10 mouse cellular contexts compared by ENCODE assay signal in genomic region chr4:43959523-43960179, GRCm38 (mm10). TPM values are rescaled to one million over a fixed set of nuclear protein-coding genes. Genes with fewer than 3 reads are reported as not detected.
DNase-seq lines count a peak whose midpoint lies in the region; ATAC-seq and TF ChIP-seq lines count a peak whose summit lies in the region.
"Had no signal": no experiment of that assay in that cellular context is flagged by ENCODE, and none has a peak within 500 bp of the region (broad histone marks: within the 10 kb centered on the region; RNA-seq: fewer than 3 reads in every experiment).

No protein-coding gene starts in this region.

- no peak overlapping the region for H3K4me3 ChIP-seq in embryonic facial prominence, embryonic 15.5 days (replicated peaks)
- H3K4me3 ChIP-seq in liver, embryonic 12.5 days: peak overlapping the region; percentile 78
- no peak overlapping the region for H3K4me3 ChIP-seq in midbrain, postnatal 0 days (ENCODE audit: low read depth, low read length)

- peak overlapping the region; percentile 9; the same call in 1 of the 2 replicates for H3K4me2 ChIP-seq in embryonic facial prominence, embryonic 15.5 days (replicated peaks)
- peak overlapping the region; percentile 98 for H3K4me2 ChIP-seq in liver, embryonic 12.5 days
- no peak overlapping the region for H3K4me2 ChIP-seq in midbrain, postnatal 0 days (ENCODE audit: low read depth, low read length, poor library complexity, severe bottlenecking)

- peaks cover 22% of the 10 kb centered on the region for H3K4me1 ChIP-seq in embryonic facial prominence, embryonic 15.5 days
- H3K4me1 ChIP-seq in liver, embryonic 12.5 days: peaks cover 77% of the 10 kb centered on the region
- H3K4me1 ChIP-seq in midbrain, postnatal 0 days (ENCODE audit: insufficient read depth, low read length): no peaks in the 10 kb centered on the region; the same call in 1 of the 2 replicates

- no peaks in the 10 kb centered on the region for H3K36me3 ChIP-seq in embryonic facial prominence, embryonic 15.5 days
- no peaks in the 10 kb centered on the region for H3K36me3 ChIP-seq in liver, embryonic 12.5 days
- no peaks in the 10 kb centered on the region for H3K36me3 ChIP-seq in midbrain, postnatal 0 days (ENCODE audit: insufficient read depth, low read length)

- H3K9ac ChIP-seq in embryonic facial prominence, embryonic 15.5 days: no peak overlapping the region
- peak overlapping the region; percentile 61 for H3K9ac ChIP-seq in liver, embryonic 12.5 days
- no peak overlapping the region for H3K9ac ChIP-seq in midbrain, postnatal 0 days (replicated peaks; ENCODE audit: low read length, poor library complexity, severe bottlenecking)

- WGBS in embryonic facial prominence, embryonic 15.5 days: 62% methylated on average over 9 of the region's 9 CpGs
- WGBS in liver, embryonic 12.5 days (ENCODE audit: insufficient replicate concordance): 15% methylated on average over 9 of the region's 9 CpGs
- 65% methylated on average over 9 of the region's 9 CpGs for WGBS in midbrain, postnatal 0 days

- DNase-seq in heart, adult 11 months: peak; percentile 94
- no peak for DNase-seq in heart, adult 9 months (ENCODE audit: low spot score in 2 of 2)
- peak; percentile 82 for DNase-seq in 416B (ENCODE audit: low read depth)
- DNase-seq in cerebellum, adult 11 months: no peak
- no peak for DNase-seq in urinary bladder, postnatal 10 days (ENCODE audit: low spot score)
- DNase-seq in midbrain, postnatal 0 days (ENCODE audit: low spot score): no peak

- no peak for ATAC-seq in embryonic facial prominence, embryonic 15.5 days (ENCODE audit: insufficient number of reproducible peaks, low FRiP score, low TSS enrichment, low read depth)
- ATAC-seq in liver, embryonic 12.5 days: peak; percentile 33
- ATAC-seq in midbrain, postnatal 0 days (ENCODE audit: low FRiP score): no peak

- no peaks in the 10 kb centered on the region for H3K9me3 ChIP-seq in embryonic facial prominence, embryonic 15.5 days (replicated peaks)
- H3K9me3 ChIP-seq in liver, embryonic 12.5 days (replicated peaks): no peaks in the 10 kb centered on the region
- H3K9me3 ChIP-seq in midbrain, postnatal 0 days (ENCODE audit: low read length): no peaks in the 10 kb centered on the region

- no peaks in the 10 kb centered on the region for H3K27me3 ChIP-seq in embryonic facial prominence, embryonic 15.5 days
- peaks cover 11% of the 10 kb centered on the region for H3K27me3 ChIP-seq in liver, embryonic 12.5 days (replicated peaks)
- no peaks in the 10 kb centered on the region for H3K27me3 ChIP-seq in midbrain, postnatal 0 days (ENCODE audit: insufficient read depth, low read length)

- TF ChIP-seq CTCF in midbrain, postnatal 0 days (IDR thresholded peaks at IDR 0.05): no peak

- no peak overlapping the region for H3K27ac ChIP-seq in embryonic facial prominence, embryonic 15.5 days (replicated peaks)
- H3K27ac ChIP-seq in liver, embryonic 12.5 days: peak overlapping the region; percentile 90
- no peak overlapping the region for H3K27ac ChIP-seq in midbrain, postnatal 0 days (ENCODE audit: low read depth, low read length)

RNA-seq across cellular contexts. Expression of gene Glipr2, which starts 2.5 kb away (rescaled TPM):
- polyA plus RNA-seq in embryonic facial prominence, embryonic 15.5 days (2015; fragmentation: Nextera tagmentation; extraction: Ambion mirVana): 84.4 and 102 TPM in 2 replicates
- polyA plus RNA-seq in liver, embryonic 12.5 days (2016; fragmentation: Nextera tagmentation; extraction: Ambion mirVana): 45.8 and 46.6 TPM in 2 replicates
- total RNA-seq in midbrain, postnatal 0 days (2014; rRNA removed): 18.2 and 20.7 TPM in 2 replicates
- polyA plus RNA-seq in midbrain, postnatal 0 days (2015; fragmentation: Nextera tagmentation; extraction: Ambion mirVana): 16.3 and 16.5 TPM in 2 replicates

RNA-seq across cellular contexts. Expression of gene Ccin, which starts 23.6 kb away (rescaled TPM):
- not detected in 2 replicates for polyA plus RNA-seq in embryonic facial prominence, embryonic 15.5 days (2015; fragmentation: Nextera tagmentation; extraction: Ambion mirVana)
- not detected in 2 replicates for polyA plus RNA-seq in liver, embryonic 12.5 days (2016; fragmentation: Nextera tagmentation; extraction: Ambion mirVana)
- total RNA-seq in midbrain, postnatal 0 days (2014; rRNA removed): 0.33 and 0.49 TPM in 2 replicates
- polyA plus RNA-seq in midbrain, postnatal 0 days (2015; fragmentation: Nextera tagmentation; extraction: Ambion mirVana): not detected in 2 replicates
- total RNA-seq: left cerebral cortex, postnatal 36 days had no signal
- polyA plus RNA-seq: embryonic facial prominence, embryonic 11.5 days had no signal

RNA-seq across cellular contexts. Expression of gene Clta, which starts 44.6 kb away (rescaled TPM):
- 247 and 259 TPM in 2 replicates for polyA plus RNA-seq in embryonic facial prominence, embryonic 15.5 days (2015; fragmentation: Nextera tagmentation; extraction: Ambion mirVana)
- polyA plus RNA-seq in liver, embryonic 12.5 days (2016; fragmentation: Nextera tagmentation; extraction: Ambion mirVana): 169 and 172 TPM in 2 replicates
- total RNA-seq in midbrain, postnatal 0 days (2014; rRNA removed): 539 and 562 TPM in 2 replicates
- 380 and 390 TPM in 2 replicates for polyA plus RNA-seq in midbrain, postnatal 0 days (2015; fragmentation: Nextera tagmentation; extraction: Ambion mirVana)

Comparison
In these comparisons a context has a peak if more than half of its experiments do, and no peak if none do; other contexts are left out.
1. DNase-seq: peak in heart, adult 11 months (single experiment) and 416B (single experiment); none in heart, adult 9 months (0 of 2), cerebellum, adult 11 months (single experiment), urinary bladder, postnatal 10 days (single experiment) and midbrain, postnatal 0 days (single experiment).